Comparison of ENCODE assay signal across 8 mouse cellular contexts in genomic region chr16:3884201-3885064, GRCm38 (mm10). TPM values are rescaled to one million over a fixed set of nuclear protein-coding genes. Genes with fewer than 3 reads are reported as not detected.
DNase-seq lines count a peak whose midpoint lies in the region; ATAC-seq and TF ChIP-seq lines count a peak whose summit lies in the region.

Gene Zfp597, minus strand, starts transcription at chr16:3884561.
Gene Gm20695, plus strand, starts transcription at chr16:3884648.

- intact Hi-C loops in left cerebral cortex, postnatal 10 days (cut with DNase I) = no loop called here

- peak; percentile 97 for ATAC-seq in activated CD4-positive, CD25-positive, alpha-beta regulatory T cell, adult 4 months
- ATAC-seq in inflammation-experienced regulatory T-cells, adult 6 months = peak; percentile 96
- ATAC-seq in megakaryocyte-erythroid progenitor cell, adult 5-6 weeks (replicated peaks; ENCODE audit: low FRiP score, low TSS enrichment, poor library complexity, severe bottlenecking) = peak; percentile 98

- DNase-seq in gastrocnemius, postnatal 10 days = peak; percentile 95
- peak; percentile 90 to 97 for DNase-seq in left cerebral cortex, postnatal 10 days (ENCODE audit: extremely low spot score in 1 of 2, low spot score in 2 of 2)
- DNase-seq in right cerebral cortex, postnatal 25 days = peak; percentile 96
- peak; percentile 93 to 94 for DNase-seq in urinary bladder, postnatal 4 days (ENCODE audit: low spot score in 2 of 2)

- 0 out of 2 replicates have a peak, but pooled peaks have one; percentile 52 for TF ChIP-seq POLR2A in cortical plate, adult 2 months (IDR thresholded peaks at IDR 0.05; ENCODE audit: extremely low read depth, insufficient read depth, low read length)

- H3K4me1 ChIP-seq in cortical plate, adult 2 months (ENCODE audit: control insufficient read depth, insufficient read depth, low read length) = peaks cover 5% of the 10 kb centered on the region

- TF ChIP-seq CTCF in cortical plate, adult 2 months (IDR thresholded peaks at IDR 0.05; ENCODE audit: extremely low read depth, insufficient read depth, low read length) = no peak

- peak within 1 kb of the TSS; percentile 99 for H3K27ac ChIP-seq in cortical plate, adult 2 months (ENCODE audit: insufficient read depth, low read length)

- H3K4me3 ChIP-seq in cortical plate, adult 2 months (ENCODE audit: insufficient read depth, low read length) = peak within 1 kb of the TSS; percentile 85

RNA-seq across cellular contexts. Expression of gene Zfp597, which starts in this region (rescaled TPM):
- polyA plus RNA-seq in activated CD4-positive, CD25-positive, alpha-beta regulatory T cell, adult 4 months (2017; shearing (Covaris generic)) = 10 to 100 TPM; 10.1 to 13.0 TPM
- polyA plus RNA-seq in cortical plate, adult 2 months (2012; rRNA removed) = 11.4 and 11.7 TPM in 2 replicates
- 1 to 10 TPM; 7.0 to 8.9 TPM for total RNA-seq in gastrocnemius, postnatal 10 days (2021)
- 10 to 100 TPM; 11.4 to 14.1 (median 12.6) TPM for polyA plus RNA-seq in inflammation-experienced regulatory T-cells, adult 6 months (2017; shearing (Covaris generic))
- 10 to 100 TPM; 31.7 to 32.6 TPM for total RNA-seq in left cerebral cortex, postnatal 10 days (2021)
- 6.8 and 15.6 TPM in 2 replicates for total RNA-seq in megakaryocyte-erythroid progenitor cell, adult 5-6 weeks (2014; fragmentation: Nextera tagmentation)
- 11.2 and 11.8 TPM in 2 replicates for total RNA-seq in megakaryocyte-erythroid progenitor cell, adult 5-6 weeks (2017)

RNA-seq across cellular contexts. Expression of gene Gm20695, which starts in this region (rescaled TPM):
- polyA plus RNA-seq in activated CD4-positive, CD25-positive, alpha-beta regulatory T cell, adult 4 months (2017; shearing (Covaris generic)) = under 1 TPM in 1 of 2 experiments, not detected in 1; 0.86 TPM
- 0.45 and 0.54 TPM in 2 replicates for polyA plus RNA-seq in cortical plate, adult 2 months (2012; rRNA removed)
- 1 to 10 TPM in 1 of 2 experiments, under 1 TPM in 1; 0.61 to 1.0 TPM for total RNA-seq in gastrocnemius, postnatal 10 days (2021)
- 1 to 10 TPM; 3.2 to 5.6 (median 3.9) TPM for polyA plus RNA-seq in inflammation-experienced regulatory T-cells, adult 6 months (2017; shearing (Covaris generic))
- total RNA-seq in left cerebral cortex, postnatal 10 days (2021) = under 1 TPM in 1 of 2 experiments, not detected in 1; 0.60 TPM
- total RNA-seq in megakaryocyte-erythroid progenitor cell, adult 5-6 weeks (2014; fragmentation: Nextera tagmentation) = not detected in 2 replicates
- total RNA-seq in megakaryocyte-erythroid progenitor cell, adult 5-6 weeks (2017) = 0.38 and 3.1 TPM in 2 replicates

Comparison
In these comparisons a context has a peak if more than half of its experiments do, and no peak if none do; other contexts are left out.
1. Peak in every context shown above with its lines: DNase-seq, ATAC-seq, H3K4me3 ChIP-seq and H3K27ac ChIP-seq.